Mouse (Mus musculus): ENCODE results near the gene Ntsr2. TPM values are rescaled to one million over a fixed set of nuclear protein-coding genes. Genes with fewer than 3 reads are reported as not detected.
A peak's percentile ranks its signal among the peaks of the same experiment; 100 is the strongest.

Gene Ntsr2
- total RNA-seq (2021): 1 to 10 TPM; 2.6 TPM
- long read RNA-seq, experiment 1, partial matches to known transcripts: 0 of 1 reads
- long read RNA-seq, experiment 1, other reads (novel, unspliced or antisense): 0 of 1 reads
- long read RNA-seq, experiment 2, partial matches to known transcripts: 0 of 6 reads
- long read RNA-seq, experiment 2, other reads (novel, unspliced or antisense): 0 of 6 reads

GRCm38 (mm10) chr12:16653332-16654093, at the start of gene Ntsr2:
Gene Ntsr2 (plus strand): TSS chr12:16653382.
- DNase-seq (ENCODE audit: low spot score): peak; percentile 87

- DNase-seq (ENCODE audit: low spot score): no peak
Observed at GRCm38 (mm10) chr12:16605624-16606023, 47.6 kb upstream of the Ntsr2 start.

GRCm38 (mm10) chr12:16610936-16611335, 42.2 kb upstream of the Ntsr2 start, which contains the start of gene Lpin1:
Gene Lpin1 (minus strand): TSS chr12:16610966.
- no peak for DNase-seq (ENCODE audit: low spot score)

GRCm38 (mm10) chr12:16614556-16614955, 38.6 kb upstream of the Ntsr2 start:
- no peak for DNase-seq (ENCODE audit: low spot score)

- DNase-seq (ENCODE audit: low spot score): no peak
Observed at GRCm38 (mm10) chr12:16615738-16616137, 37.4 kb upstream of the Ntsr2 start.

- peak; percentile 96 for DNase-seq (ENCODE audit: low spot score)
Observed at GRCm38 (mm10) chr12:16618512-16619274, 34.5 kb upstream of the Ntsr2 start.

- no peak for DNase-seq (ENCODE audit: low spot score)
Observed at GRCm38 (mm10) chr12:16619453-16619852, 33.7 kb upstream of the Ntsr2 start.

- no peak for DNase-seq (ENCODE audit: low spot score)
Observed at GRCm38 (mm10) chr12:16620230-16620629, 33.0 kb upstream of the Ntsr2 start.

- DNase-seq (ENCODE audit: low spot score): peak; percentile 64
Observed at GRCm38 (mm10) chr12:16630152-16630865, 22.9 kb upstream of the Ntsr2 start.

- no peak for DNase-seq (ENCODE audit: low spot score)
Observed at GRCm38 (mm10) chr12:16630866-16631185, 22.4 kb upstream of the Ntsr2 start.

GRCm38 (mm10) chr12:16631423-16631822, 21.8 kb upstream of the Ntsr2 start:
- DNase-seq (ENCODE audit: low spot score): no peak

- DNase-seq (ENCODE audit: low spot score): no peak
Observed at GRCm38 (mm10) chr12:16633235-16633634, 19.9 kb upstream of the Ntsr2 start.

GRCm38 (mm10) chr12:16634075-16634813, 18.9 kb upstream of the Ntsr2 start:
- DNase-seq (ENCODE audit: low spot score): peak; percentile 66

GRCm38 (mm10) chr12:16635816-16636215, 17.4 kb upstream of the Ntsr2 start:
- DNase-seq (ENCODE audit: low spot score): no peak

GRCm38 (mm10) chr12:16639078-16639771, 14.0 kb upstream of the Ntsr2 start:
- DNase-seq (ENCODE audit: low spot score): peak; percentile 67

- peak; percentile 82 for DNase-seq (ENCODE audit: low spot score)
Observed at GRCm38 (mm10) chr12:16640075-16640474, 13.1 kb upstream of the Ntsr2 start.

GRCm38 (mm10) chr12:16642000-16642399, 11.2 kb upstream of the Ntsr2 start:
- DNase-seq (ENCODE audit: low spot score): peak; percentile 63

- peak; percentile 89 for DNase-seq (ENCODE audit: low spot score)
Observed at GRCm38 (mm10) chr12:16643508-16644345, 9.5 kb upstream of the Ntsr2 start.

- DNase-seq (ENCODE audit: low spot score): no peak
Observed at GRCm38 (mm10) chr12:16644698-16645097, 8.5 kb upstream of the Ntsr2 start.
